Mouse (Mus musculus) R1 (cell line): ENCODE measurements at regions not wholly inside any gene's neighbourhood (a gene's known extent, or its start where the extent isn't known, plus 50 kb on each side); places are given as distances from the start of the nearest gene placed in this dataset.

Source experiments
- DNase-seq: peaks from one replicate; pipeline ENCODE4 v3.0.0-alpha.2; 2018; ENCODE audit warnings: low read depth, low spot score

DNA sequence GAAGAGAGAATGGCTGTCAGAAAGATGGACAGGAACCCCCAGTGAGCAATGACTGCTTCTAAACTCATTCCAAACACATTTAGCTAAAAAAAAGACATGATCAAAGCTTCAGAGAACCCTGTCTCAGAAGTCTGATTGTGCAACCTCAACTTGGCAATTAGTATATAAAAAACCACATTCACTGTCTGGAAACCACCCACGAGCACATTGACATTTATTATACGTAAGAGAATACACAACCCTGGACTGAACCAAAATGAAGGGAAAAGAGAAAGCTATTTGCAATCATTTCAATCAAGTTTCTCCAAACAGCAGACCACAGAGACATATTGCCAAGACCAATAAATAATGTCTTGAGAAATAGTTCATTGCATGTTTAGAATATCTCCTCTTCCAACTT is 820.7 kb upstream of the Adgrl2 start:
- DNase-seq, result no peak

DNA sequence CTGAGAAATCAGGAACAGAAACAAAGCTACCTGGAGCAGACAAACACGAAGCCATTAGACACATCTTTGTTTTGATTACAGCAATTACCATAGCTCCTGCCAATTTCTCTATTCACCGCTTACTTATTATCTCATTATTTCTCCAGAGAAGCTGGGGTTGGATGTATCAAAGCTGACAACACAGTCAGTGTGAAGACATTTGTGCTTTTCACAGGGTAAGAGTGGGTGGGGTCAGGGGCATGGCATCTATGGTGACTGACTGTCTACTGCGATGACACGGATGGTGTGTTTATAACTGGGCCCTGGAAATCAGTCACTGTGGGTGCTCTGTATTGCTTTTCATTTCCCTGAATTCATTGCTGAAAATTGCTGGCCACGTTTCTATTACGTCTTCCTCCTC is 815.0 kb upstream of the Adgrl2 start:
- DNase-seq, result no peak

DNA sequence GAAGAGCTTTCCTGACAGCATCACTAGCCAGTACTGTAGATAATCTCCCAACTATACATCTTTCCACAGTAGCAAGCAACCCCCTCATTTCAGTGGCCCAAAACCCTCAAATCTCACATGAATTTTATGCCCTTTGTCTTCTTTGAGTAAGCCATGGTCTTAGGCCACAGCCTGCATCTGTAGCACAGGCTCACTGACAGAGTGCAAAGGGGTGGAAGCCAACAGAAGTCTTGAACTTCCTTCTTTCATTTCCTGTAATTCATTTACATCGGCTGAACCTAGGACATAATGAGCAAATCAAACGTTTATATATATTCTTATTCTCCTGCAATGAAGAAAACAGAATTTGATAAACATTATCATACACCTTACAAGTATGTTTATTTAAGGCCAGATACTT is 805.8 kb upstream of the Adgrl2 start:
- DNase-seq, result no peak

DNA sequence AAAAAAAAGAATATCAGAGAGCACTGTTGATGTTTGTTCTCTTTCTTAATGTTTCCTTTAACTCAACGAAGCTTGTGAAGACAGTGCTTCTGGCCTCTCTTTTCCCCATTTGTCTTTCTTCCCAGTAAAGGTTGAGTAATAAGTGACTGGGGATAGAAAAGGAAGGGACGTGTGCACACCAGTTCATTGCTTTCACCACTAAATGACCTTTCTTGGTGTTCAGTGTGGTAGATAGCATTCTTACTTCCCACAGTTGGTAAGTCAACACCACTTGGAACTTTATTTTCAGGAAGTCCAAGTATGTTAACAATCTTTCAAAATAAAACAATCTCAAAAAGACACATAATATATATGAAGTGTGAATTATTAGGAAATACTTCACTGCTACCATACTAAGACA is 801.2 kb upstream of the Adgrl2 start:
- DNase-seq, result no peak

DNA sequence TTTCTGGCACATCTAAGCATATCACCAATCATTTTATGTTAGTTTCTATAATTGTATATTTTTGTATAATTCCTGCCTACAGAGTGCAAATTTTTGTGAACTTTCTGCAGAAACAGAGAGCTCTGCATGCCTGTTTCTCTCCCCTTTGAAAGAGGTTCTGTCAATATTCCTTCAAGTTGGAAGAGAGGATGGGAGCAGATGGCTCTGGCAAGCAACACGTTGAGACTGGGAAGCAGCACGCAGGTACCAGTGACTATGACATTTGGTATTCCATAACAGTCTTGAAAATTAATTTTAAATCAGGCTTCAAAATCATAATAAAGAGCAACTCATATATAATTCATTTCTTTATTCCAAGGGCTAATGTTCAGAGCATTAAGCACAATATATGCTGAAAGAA is 795.7 kb upstream of the Adgrl2 start:
- DNase-seq, result no peak

DNA sequence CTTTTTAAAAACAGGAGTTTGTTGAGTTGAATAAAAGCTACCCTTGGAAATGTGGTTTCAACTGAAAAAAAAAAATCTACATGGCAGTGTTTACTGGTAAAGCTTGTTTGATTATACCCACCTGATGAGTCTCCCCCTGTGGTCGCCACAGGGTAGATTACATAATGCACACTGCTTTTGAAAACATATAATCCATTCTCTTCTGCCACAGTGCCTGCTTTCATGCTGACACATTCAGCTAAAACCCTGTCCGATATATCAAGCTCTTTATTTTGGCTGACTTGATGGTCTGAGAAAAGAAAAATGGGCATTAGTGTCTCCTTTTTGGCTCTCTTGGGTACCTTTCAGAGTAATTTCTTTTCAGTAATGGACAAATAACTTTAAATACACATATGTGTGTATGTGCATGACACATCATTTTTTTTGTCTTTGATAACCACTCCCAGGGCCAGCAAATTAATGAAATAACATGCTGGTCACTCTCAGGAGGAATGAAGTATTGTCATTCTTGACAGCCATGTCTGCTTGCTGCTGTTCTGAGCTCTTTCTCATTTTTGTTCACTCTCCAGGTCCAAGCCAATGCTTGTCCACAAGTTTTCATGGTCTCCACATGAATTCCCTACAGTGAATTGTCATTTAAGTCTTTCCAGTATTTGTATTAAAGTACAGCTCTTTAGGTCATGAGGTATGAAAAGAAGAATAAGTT is 793.7 kb upstream of the Adgrl2 start:
- DNase-seq, result no peak

DNA sequence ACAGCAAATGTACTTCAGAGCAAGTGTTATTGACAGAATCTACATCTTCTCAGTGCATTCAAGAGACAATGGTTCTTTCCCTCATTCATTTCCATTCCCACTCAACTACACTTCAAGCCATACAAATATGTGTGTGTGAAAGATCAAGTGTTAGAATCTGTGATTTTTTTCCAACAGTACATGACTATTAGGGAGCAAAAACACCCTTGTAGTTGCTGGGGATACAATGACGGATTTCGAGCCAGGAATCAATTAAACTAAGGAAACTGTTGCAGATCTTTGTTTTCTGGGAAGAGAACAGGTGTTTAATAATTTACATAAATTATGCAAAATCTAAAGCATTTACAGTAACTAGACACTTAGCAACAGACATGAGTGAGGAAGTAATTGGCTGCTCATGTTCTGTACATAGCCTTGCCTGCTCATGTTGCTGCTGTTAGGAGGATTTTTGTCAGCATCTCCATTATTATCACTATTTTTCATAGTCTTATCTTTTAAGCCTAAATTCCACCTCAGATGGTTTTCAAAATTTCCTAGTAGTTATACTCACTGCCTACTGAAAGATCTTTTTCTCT is 777.6 kb upstream of the Adgrl2 start:
- DNase-seq, result no peak

DNA sequence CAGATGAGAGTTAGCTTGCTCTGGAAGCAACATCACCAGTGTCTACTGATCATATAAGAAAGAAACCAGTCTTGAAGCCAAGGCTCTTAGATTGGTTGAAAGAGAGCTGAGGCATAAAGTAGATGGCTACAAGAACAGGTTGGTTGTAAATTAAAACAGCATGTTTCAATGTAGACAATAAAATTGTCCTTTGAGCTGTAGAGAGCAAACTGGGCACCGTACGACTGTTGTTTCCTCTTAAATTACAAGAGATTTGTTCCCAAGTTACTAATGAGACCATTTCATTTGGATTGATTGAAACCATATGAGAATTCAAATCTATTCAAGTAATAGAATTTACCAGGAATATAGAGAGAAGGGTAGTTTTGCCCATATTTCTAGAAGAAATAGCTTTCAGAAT is 770.9 kb upstream of the Adgrl2 start:
- no peak for DNase-seq

DNA sequence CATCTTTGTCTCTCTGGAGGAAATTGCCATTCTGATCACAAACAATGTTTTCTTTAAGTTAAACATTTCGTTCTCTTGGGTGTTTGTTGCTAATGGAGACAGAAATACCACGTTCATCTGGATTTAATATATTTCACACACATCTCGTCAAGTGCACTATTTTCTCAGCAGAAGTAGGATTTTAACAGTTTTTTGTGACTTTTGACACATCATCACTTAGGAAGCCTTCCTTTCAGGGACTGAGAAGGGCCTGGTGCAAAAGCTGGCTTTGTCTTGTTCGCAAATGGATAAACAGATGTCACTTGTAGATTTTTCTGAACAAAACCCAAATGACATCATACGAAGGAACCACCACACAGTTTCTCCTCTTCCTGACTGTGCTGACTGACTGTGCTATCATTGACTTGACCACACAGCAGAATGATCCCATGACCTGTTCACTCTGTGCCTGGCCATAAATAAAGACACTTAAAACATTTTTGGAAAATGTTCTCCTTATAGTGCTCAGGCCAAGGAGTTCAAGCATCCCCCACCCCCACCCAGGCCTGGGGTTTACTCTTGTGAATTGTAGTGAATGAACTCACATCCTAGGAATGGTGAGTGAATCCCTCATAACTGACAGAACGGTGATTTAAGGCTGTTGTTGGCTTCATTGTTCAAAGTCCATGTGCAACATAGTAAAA is 767.7 kb upstream of the Adgrl2 start:
- no peak for DNase-seq

DNA sequence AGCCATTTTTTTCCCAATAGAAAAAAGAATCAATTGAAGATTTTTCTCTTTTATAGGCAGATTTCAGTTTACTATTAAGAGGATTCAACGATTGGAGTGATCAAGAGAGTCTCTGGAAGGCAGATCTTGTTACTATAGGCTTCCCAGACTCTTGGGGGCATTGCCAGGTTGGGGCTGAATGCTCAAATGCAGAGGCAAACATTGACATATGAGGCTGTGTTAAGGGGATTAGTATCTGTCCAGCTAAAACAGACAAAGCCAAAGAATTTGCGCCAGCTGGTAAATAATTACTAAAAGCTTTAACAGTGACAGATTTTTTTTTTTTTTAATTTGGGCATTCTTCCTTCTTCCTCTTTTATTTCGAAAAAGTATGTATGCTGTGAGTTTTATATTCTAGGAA is 745.7 kb upstream of the Adgrl2 start:
- DNase-seq, result no peak

DNA sequence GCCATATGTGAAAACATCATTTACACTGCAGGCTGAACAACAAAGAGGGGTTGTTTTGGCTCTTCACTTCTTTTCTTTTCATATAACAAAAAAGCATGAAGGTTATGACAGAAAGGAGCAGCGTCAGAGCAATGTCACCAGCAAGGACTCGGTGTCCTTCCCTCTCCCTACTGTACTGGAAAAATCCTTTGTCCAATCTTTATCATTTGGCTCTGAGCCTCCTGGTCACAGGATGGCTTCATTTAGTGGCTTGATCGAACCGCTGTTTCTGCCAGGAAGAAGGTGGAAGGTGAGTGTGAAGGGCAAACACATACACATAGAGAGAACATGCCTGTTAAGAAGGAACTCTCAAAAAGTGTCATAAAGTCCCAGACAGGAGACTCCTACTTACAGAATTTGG is 735.9 kb upstream of the Adgrl2 start:
- no peak for DNase-seq

DNA sequence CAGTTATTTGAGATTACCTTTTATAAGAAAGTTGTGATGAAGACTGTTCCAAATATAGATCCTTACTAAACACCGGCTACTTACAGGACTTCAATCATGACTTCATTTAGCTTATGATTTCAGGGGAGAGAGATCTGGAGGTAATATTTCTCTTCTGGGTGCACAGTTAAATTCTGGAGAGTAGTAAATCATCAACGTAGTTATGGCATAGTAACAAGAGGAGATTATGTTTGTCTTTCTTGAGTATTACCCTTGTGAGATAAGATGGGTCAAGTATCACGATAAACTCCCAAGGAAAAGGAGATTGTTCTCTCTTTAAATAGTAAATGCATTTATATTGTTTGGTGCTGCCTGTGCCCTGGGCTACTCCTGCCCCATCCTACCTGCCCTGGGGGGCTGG is 734.5 kb upstream of the Adgrl2 start:
- no peak for DNase-seq

DNA sequence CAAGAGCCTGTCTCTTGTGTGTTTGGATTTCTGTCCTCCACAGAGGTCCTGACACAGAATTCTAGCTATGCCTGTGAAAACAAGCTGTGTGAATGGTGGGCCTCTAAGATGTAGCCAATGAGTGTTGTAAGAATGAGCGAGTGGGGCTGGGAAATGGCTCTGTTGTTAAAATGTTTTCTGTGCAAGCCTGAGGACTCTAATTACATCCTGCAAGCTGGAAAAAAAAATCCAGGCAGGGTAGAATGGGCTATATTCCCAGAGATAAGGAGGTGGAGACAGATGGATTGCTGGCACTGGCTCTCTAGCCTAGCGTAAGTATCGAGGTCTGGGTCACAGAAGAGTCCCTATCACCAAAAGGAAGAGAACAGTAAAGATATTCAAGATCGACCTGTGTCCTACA is 731.5 kb upstream of the Adgrl2 start:
- DNase-seq, result no peak

DNA sequence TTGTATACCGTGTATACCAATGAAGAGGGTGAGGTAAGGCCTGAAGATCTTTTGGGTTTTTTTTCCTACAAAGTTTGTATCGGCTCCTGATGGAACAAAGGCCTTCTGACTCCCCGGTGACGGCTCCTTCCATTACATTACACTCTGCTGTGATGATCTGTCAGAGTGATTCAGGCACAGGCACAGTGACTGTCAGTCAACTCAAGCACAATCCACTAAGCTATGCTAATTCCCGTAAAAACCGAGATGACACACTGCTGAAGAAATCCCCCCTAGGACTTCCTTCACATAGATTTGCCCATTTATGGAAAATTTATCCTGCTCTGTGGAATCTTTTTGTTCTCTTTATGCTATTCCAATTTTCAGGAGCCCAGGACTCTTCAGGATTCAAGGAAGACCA is 730.0 kb upstream of the Adgrl2 start:
- DNase-seq, result no peak

DNA sequence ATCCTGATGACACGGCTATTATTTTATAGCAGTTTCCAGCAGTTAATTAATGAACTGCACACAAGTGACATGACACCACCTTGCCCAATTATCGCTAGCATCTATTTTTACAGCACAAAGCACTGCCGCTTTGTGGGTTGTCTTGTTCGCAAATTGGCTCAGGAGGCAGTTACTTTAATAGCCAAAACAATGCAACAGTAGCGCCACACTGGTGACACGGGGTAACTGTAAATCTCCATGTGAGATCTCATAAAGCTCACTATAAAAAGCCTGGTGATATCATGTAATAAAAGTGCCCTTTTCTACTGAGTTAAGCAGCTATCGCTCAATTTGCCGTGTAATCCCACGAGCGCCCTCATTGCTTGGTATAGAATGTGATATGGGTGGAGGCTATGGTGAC is 715.4 kb upstream of the Adgrl2 start:
- no peak for DNase-seq

DNA sequence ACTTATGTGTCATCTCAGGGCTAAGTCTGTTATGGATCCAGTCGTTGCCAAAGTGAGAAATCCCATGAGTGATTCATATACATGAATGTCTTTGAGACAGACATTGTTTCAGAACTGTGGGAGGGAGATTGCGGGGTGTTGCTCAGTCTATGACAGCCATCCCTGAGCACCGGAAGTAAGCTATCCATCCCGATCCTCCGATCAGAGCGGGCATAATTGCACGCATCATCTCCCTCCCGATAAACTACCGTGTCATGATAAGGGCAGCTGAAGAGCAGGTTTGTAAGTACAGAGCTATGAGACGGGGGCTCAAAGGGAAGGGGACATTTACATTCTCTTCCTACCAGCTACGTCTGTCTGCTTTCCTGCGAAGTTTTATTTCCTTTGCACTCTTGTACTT is 715.0 kb upstream of the Adgrl2 start:
- no peak for DNase-seq

DNA sequence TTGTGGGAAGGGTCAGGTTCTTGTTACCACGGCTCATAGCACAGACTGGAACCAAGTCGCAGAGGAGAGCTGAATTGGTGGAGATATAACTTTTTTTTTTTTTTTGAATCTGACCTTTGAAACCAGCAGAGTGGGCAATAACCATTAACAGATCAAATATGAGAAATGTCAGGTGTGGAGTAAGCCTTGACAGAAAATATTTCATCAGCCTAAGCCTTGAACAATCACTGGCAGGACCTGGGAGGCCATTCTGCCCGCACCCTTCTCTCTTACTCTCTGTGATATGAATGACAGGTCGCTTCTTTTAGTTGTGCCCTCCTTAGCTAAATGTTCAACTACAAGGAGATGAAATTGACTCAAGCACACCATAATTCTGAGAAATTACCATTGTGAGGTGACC is 714.1 kb upstream of the Adgrl2 start:
- DNase-seq, result no peak

DNA sequence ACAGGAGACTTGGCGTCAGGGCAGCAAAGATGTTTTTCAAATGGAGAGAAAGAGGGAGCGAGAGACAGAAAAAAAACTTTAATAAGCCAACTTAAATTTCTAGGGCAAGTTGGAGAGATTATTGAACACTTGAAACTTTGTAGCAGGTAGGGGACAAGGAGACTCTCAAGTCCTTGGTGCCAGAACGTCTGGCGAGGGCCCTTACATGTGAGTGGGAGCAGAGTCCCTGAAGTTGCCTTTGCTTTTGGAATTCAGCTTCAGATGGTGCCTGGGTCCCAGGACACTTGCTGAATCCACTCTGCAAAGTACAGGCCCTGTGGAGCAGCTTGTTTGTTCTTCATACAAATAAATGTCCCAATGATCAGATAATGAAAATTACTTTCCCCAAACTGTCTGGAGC is 693.2 kb upstream of the Adgrl2 start:
- no peak for DNase-seq

DNA sequence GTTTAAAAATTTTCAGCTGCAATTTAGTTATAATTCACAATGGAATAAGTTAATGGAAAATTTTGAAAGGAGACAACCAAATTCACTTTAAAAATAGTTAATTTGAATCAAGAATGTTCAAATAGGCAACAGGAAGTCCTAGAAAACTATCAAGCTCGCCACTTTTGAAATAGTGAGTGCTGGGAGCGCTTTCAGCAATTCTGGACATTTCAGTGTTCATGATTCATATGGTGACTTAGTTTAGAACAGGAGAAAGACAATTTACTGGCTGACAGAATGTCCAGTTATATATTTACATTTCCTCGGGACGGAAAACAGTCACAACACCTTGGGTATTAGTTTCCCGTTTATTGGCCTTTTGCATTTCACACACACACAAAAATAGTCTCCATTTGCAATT is 691.9 kb upstream of the Adgrl2 start:
- DNase-seq, result no peak

DNA sequence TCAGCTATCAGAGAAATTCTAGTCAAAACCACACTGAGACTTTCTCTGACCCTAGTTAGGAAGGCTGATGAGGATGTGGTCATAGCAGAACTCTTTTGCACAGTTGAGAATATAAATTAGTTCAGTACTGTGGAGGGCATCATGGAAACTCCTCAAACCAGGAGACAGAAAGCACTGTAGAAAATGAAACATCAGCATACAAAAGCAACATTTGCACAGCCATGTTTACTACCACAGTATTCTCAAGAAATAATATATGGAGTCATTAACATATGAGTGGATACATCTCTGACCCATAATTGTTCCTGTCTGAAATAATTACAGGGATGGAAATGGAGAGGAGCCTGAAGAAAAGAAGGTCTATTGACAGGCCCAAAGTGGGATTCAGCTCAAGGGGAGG is 683.6 kb upstream of the Adgrl2 start:
- no peak for DNase-seq

DNA sequence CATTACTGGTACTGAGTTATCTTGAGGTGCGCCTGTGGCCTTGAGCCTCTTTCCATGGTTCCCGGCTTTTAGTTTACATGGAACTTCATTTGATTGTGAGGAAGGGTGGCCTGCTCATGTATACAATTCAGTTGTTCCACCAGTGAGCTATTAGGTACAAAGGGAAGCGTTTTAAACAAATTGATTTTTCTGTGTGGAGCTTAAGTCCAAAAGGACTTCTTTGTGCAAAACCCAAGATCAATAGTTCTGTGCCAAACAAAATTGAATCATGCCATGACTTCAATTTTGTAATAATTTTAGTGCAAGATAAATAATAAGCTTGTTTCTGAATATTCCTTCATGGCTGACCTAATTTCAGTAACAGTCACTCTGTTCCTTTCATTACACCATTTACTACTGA is 674.3 kb upstream of the Adgrl2 start:
- no peak for DNase-seq

DNA sequence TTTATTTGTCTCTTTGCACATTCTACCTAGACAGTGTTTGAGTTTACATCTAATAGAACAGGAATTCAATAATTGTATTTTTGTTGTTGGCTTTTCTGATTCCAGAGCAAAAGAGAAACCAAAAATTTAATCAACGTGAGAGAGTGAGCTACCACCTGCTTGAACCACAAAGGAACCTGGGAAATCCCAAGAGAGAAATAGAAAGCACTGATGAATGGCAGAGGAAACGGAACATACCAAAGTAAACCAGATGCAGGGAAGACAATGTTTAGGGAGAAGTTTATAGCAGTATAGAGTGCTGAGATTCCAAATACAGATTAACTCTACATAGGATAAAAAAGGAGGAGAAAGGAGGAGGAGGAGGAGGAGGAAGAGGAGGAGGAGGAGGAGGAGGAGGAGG is 648.0 kb upstream of the Adgrl2 start:
- no peak for DNase-seq

DNA sequence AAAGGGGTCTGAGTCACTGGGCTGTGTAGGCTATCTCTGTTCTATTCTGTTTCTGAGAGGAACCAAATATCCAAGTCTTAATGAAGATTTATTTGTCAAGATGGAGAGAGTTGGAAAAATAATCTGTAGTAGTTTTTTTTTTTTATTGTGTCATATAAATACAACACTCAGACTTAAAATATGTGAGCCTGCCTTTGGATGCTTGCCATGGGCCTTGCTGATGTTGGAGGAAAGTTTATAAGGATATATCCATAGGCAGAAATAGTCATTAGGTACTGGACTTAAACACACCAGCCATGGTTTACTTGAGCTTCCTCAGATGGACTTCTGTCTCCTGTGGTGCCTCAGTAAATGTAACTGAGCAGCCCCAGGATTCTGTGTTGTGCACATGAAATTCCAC is 635.8 kb upstream of the Adgrl2 start:
- no peak for DNase-seq
